Mouse (Mus musculus) cortical plate, adult 2 months (tissue): ENCODE measurements around the gene Gmpr.

Source experiments
- CTCF ChIP-seq: fragments of 200-500 bp; IDR thresholded peaks from 2 replicates; pipeline ENCODE4 v1.5.1; 2011; ENCODE audit warnings: mild to moderate bottlenecking, control low read depth, low read length; ENCODE audit not compliant: insufficient read depth; ENCODE audit errors: extremely low read depth
- POLR2A ChIP-seq: fragments of 200-500 bp; IDR thresholded peaks from 2 replicates; pipeline ENCODE4 v1.6.1; 2011; ENCODE audit warnings: mild to moderate bottlenecking, low read length, control low read depth; ENCODE audit not compliant: insufficient read depth; ENCODE audit errors: extremely low read depth

DNA sequence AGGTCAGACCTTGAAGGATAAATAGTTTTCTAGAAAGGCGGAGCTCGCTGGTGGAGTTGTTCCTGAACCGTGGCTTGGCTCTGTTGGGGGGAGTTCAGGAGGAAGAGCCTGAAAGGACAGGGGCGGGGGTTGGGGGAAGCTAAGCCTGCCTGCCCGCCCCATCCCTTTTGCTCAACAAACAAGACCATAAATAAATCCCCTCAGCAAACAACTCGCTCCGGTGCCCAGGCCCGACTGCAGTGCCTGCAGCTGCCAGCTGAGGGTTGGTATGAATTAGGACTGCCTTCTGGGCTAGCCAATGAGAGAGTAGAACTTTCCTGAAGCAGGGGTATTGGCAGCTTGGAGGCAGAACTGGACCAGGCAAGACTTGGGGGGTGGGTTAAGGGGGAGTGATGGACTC, 1.3 kb downstream of the Gmpr start:
- TF ChIP-seq CTCF: 0 out of 2 replicates have a peak, but pooled peaks have one; percentile 6
- TF ChIP-seq POLR2A: peak; percentile 97
